Mouse (Mus musculus) testis, adult 2 months (tissue): Measurements from ENCODE around the gene OR5BS1P.

ENCODE experiments used
- CTCF ChIP-seq: fragments of 200-500 bp; IDR thresholded peaks from 2 replicates; pipeline ENCODE4 v1.5.1; 2012; ENCODE audit warnings: low read depth, mild to moderate bottlenecking, inconsistent platforms, low read length, moderate library complexity; ENCODE audit not compliant: control insufficient read depth, insufficient read depth, insufficient replicate concordance
- POLR2A ChIP-seq: fragments of 200-500 bp; IDR thresholded peaks from 2 replicates; pipeline ENCODE4 v1.6.1; 2012; ENCODE audit warnings: low read depth, mild to moderate bottlenecking, inconsistent platforms, low read length, moderate library complexity; ENCODE audit not compliant: control insufficient read depth

GRCm38 (mm10) chr15:98425188-98425587 is 44.5 kb upstream of the OR5BS1P start:
- TF ChIP-seq CTCF, result no peak
- TF ChIP-seq POLR2A, result no peak
